Mouse (Mus musculus) T-helper 2 cell (primary cell): Measurements from ENCODE around the gene Aff3.
"Not testable (repeated sequence)": the region's sequence is repeated elsewhere in the genome, so short reads cannot be mapped to it uniquely, and the experiment has no call there.

Experiments
- in situ Hi-C: fragments of 300-600 bp; cut with MboI, MseI; formaldehyde crosslinking; loops from one replicate; pipeline ENCODE4 v1.15.1; 2025; ENCODE audit warnings: high pct_unique_total_duplicates

The Aff3 gene

GRCm38 (mm10) chr1:38440471-38440815 lies 224.3 kb downstream of the Aff3 start:
- in situ Hi-C loops: no loop called here

DNA sequence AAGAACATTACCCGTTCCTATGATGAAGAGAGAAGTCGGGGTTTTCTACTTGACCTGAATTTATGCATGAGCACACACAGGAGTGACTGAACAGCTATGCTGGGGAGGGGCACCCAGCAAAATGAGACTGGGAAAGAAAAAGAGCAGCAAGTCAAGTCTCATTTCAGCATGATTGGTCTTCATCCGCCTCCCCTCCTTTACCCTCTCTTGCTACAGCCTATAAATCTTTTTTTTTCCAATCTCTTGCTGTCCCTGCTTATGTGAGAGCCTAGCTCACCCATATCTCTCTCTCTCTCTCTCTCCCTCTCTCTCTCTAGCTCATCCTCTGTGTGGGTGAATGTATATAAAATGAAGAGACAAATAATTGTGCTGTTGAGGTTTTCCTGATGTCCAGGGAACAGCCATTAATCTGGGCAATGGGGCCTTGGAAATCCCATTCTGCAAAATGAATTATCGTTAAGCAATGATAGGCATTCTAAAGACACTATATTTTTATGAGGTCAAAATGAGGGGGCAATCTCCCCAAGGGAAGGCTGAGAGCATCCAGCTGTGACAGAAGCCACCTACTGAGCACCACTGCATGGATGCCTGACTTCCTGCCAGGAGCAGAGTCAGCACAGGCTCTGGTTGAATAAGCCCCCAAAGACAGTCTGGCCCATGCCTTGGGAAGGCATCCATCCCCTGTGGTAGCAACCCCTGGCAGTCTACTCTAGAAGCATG lies 224.8 kb downstream of the Aff3 start:
- in situ Hi-C loops: no loop called here

GRCm38 (mm10) chr1:38438447-38438846 lies 226.3 kb downstream of the Aff3 start:
- in situ Hi-C loops: no loop called here

- in situ Hi-C loops: no loop called here
Observed at GRCm38 (mm10) chr1:38437671-38438070, 227.1 kb downstream of the Aff3 start.

GRCm38 (mm10) chr1:38436471-38437340 lies 228.0 kb downstream of the Aff3 start:
- in situ Hi-C loops: no loop called here

DNA sequence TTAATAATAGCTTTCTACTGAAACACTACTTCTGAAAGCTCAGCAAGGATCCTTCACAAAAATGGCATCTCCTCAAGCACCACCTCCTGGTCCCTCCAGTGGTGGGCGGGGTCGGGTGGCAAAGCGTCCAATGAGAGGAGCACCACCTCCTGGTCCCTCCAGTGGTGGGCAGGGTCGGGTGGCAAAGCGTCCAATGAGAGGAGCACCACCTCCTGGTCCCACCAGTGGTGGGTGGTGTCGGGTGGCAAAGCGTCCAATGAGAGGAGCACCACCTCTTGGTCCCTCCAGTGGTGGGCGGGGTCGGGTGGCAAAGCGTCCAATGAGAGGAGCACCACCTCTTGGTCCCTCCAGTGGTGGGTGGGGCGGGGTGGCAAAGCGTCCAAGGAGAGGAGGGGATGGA lies 234.4 kb downstream of the Aff3 start:
- in situ Hi-C loops: not testable (repeated sequence)

DNA sequence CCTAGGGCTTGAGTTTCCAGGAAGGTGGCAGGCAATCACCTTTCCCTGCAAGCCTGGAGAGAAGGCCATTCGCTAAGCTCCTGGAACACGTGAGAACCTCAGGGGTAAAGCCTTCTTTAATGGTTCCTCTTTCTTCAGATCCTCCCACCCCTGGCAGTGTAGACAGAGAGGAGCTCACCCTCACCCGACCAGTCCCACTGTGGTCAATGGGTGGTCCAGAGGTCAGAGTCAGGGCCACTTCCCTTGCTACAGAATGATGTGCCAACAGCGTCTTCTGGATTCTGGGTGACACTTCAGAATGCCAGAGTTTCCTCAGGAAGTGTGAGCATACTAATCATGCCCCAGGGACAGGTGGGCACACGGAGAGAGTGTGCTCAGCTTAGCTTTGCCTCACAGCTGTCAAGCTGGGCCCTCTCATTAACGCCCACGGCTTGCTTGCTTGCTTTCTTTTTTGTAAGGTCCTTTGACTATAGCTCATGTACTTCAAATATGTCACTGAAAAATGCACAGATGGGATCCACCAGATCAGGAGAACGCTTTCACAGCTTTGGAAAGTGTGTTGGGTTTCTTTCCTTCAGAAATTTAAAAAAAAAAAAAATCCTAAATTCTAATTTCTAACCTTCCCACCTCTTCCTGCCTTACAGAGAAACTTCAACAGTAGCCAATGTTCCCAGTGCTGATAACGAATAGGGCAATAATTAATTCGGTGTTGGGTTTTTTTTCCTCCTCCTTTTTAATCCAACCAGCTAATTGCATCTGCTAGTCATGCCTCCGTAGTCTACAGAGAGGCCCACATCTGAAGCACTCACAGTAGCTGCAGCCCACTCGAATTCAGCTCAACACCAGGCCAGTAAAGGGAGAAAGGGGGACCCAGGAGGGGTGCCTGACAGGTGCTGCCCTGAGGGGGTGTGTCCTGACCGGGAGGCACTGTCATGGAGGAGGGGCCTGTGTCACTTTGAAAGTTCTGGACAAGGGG lies 235.8 kb downstream of the Aff3 start:
- in situ Hi-C loops: no loop called here

- in situ Hi-C loops: no loop called here
Observed at GRCm38 (mm10) chr1:38422921-38423320, 241.8 kb downstream of the Aff3 start.

- in situ Hi-C loops: no loop called here
Observed at GRCm38 (mm10) chr1:38419331-38419730, 245.4 kb downstream of the Aff3 start.

- in situ Hi-C loops: no loop called here
Observed at GRCm38 (mm10) chr1:38418181-38419032, 246.3 kb downstream of the Aff3 start.

DNA sequence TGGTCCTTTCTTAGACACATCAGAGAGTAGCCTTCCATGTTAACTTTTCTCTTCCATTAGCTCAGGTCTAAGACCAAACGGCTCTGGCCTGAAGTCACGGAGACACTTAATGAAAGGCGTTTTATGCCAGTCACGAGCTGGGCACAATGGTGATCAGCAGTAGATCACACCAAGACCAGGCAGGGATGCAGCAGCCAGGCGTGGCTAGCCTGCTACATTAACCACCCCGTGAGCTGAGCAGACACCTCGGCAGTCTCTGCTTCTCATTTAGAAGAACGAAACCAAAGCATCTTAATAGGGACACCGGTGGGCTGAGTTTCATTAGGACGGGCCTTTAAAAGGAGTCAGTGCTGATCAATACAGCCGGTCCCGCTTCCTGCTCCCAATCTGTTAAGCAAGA lies 247.6 kb downstream of the Aff3 start:
- in situ Hi-C loops: no loop called here

- in situ Hi-C loops: no loop called here
Observed at GRCm38 (mm10) chr1:38415511-38415910, 249.2 kb downstream of the Aff3 start.

- in situ Hi-C loops: no loop called here
Observed at GRCm38 (mm10) chr1:38411106-38411505, 253.6 kb downstream of the Aff3 start.

DNA sequence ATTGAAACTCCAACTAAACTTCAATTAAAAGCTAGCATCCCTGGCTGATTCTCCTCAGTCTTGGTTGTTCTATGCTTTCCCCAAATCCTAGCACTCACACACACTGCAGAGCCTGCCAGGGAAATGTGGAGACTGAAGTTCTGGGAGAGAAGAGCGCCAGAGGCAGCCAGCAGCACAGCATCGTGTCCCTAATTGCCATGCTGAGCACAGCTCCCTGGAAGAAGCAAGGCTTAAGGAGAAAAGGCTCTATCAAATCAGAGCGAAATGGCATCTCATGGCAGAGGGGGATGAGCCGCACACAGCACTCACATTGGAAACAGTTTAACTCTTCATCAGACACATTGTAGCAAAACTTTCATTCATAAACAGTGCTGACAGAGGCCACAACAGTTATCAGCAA lies 254.3 kb downstream of the Aff3 start:
- in situ Hi-C loops: no loop called here

- in situ Hi-C loops: no loop called here
Observed at GRCm38 (mm10) chr1:38408241-38408640, 256.5 kb downstream of the Aff3 start.

GRCm38 (mm10) chr1:38403781-38404180 lies 261.0 kb downstream of the Aff3 start:
- in situ Hi-C loops: no loop called here

DNA sequence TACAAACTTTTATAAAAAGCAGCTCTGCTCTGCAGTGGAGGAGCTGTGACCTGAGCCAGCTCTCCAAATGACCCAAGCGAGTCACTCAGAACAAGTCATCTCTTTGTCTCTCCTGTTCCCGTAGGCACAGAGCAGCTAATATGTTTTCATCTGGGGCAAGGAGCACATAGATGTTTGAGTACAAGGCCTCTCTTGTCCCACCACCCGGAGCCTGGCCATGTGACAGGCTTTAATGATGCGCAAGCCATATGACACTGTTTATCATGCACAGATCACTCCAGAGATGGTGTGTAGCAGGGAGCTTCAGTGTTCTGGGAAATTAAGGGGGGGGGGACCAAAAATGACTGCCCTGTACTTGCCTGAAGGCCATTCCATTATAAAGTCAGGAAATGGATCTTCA lies 262.9 kb downstream of the Aff3 start:
- in situ Hi-C loops: no loop called here

DNA sequence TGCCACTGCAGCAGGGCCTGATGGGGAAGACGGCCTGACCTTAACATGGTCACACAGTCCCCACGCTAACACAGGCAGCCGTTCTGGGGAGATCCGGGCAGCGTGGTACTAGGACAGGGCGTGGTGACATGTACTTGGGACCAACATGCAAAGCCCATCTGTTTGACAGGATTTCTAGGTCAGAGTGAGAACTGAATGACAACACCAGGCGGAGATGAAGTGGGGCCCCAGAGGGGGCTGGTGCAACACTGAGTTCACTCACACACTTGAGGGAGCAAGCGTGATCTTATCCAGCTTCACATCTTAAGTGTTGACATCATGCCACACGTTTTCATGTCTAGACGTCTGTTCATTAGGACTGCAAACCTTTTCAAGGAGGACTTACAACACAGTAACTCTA lies 265.5 kb downstream of the Aff3 start:
- in situ Hi-C loops: loop anchor here (10.0 kb wide), 1 partner anchor 386 kb away; no protein-coding TSS in a partner anchor

- in situ Hi-C loops: loop anchor here (10.0 kb wide), 1 partner anchor 386 kb away; no protein-coding TSS in a partner anchor
Observed at GRCm38 (mm10) chr1:38398566-38398965, 266.2 kb downstream of the Aff3 start.

- in situ Hi-C loops: loop anchor here (10.0 kb wide), 1 partner anchor 390 kb away; no protein-coding TSS in a partner anchor
Observed at GRCm38 (mm10) chr1:38395194-38395681, 269.5 kb downstream of the Aff3 start.
